Mouse (Mus musculus) common myeloid progenitor, adult 5-6 weeks (primary cell): ENCODE measurements at regions not wholly inside any gene's neighbourhood (a gene's known extent, or its start where the extent isn't known, plus 50 kb on each side); places are given as distances from the start of the nearest gene placed in this dataset.

Experiments
- ATAC-seq: replicated peaks from 2 replicates; pipeline ENCODE4 v1.8.0; 2016; ENCODE audit warnings: low read depth, mild to moderate bottlenecking, moderate TSS enrichment, inconsistent platforms; ENCODE audit not compliant: poor library complexity, severe bottlenecking

GRCm38 (mm10) chr8:10910244-10910872 lies 97.9 kb downstream of the Irs2 start:
- ATAC-seq, result peak; percentile 84

- ATAC-seq, result no peak
Observed at GRCm38 (mm10) chr8:10909155-10909554, 99.1 kb downstream of the Irs2 start.

GRCm38 (mm10) chr8:10906353-10906752 lies 101.9 kb downstream of the Irs2 start:
- no peak for ATAC-seq

GRCm38 (mm10) chr8:10905761-10906160 lies 102.5 kb downstream of the Irs2 start:
- ATAC-seq, result no peak

- ATAC-seq, result no peak
Observed at GRCm38 (mm10) chr8:10903957-10904356, 104.3 kb downstream of the Irs2 start.

- no peak for ATAC-seq
Observed at GRCm38 (mm10) chr8:10901954-10902353, 106.3 kb downstream of the Irs2 start.

GRCm38 (mm10) chr8:10901014-10901413 lies 107.2 kb downstream of the Irs2 start:
- ATAC-seq, result peak; percentile 91

GRCm38 (mm10) chr8:10899581-10900155 lies 108.6 kb downstream of the Irs2 start:
- 0 out of 2 replicates have a peak, but pooled peaks have one; percentile 23 for ATAC-seq

- ATAC-seq, result no peak
Observed at GRCm38 (mm10) chr8:10898562-10899527, 109.4 kb downstream of the Irs2 start.

- ATAC-seq, result no peak
Observed at GRCm38 (mm10) chr8:10897573-10897972, 110.7 kb downstream of the Irs2 start.

GRCm38 (mm10) chr8:10895178-10895577 lies 113.1 kb downstream of the Irs2 start:
- no peak for ATAC-seq

GRCm38 (mm10) chr8:10894306-10894705 lies 114.0 kb downstream of the Irs2 start:
- no peak for ATAC-seq

- ATAC-seq, result peak; percentile 72
Observed at GRCm38 (mm10) chr8:10893709-10894108, 114.5 kb downstream of the Irs2 start.

GRCm38 (mm10) chr8:10891906-10892305 lies 116.4 kb downstream of the Irs2 start:
- no peak for ATAC-seq

- ATAC-seq, result no peak
Observed at GRCm38 (mm10) chr8:10891440-10891839, 116.8 kb downstream of the Irs2 start.

- ATAC-seq, result no peak
Observed at GRCm38 (mm10) chr8:10885452-10885851, 122.8 kb downstream of the Irs2 start.

GRCm38 (mm10) chr8:10883418-10883817 lies 124.8 kb downstream of the Irs2 start:
- ATAC-seq, result no peak

- ATAC-seq, result no peak
Observed at GRCm38 (mm10) chr8:10882381-10882780, 125.9 kb downstream of the Irs2 start.

- peak; percentile 45; the same call in 1 of the 2 replicates for ATAC-seq
Observed at GRCm38 (mm10) chr8:10879883-10880282, 128.4 kb downstream of the Irs2 start.

- ATAC-seq, result no peak
Observed at GRCm38 (mm10) chr8:10879049-10879847, 129.0 kb downstream of the Irs2 start.
